Mouse (Mus musculus) hindbrain, postnatal 0 days (tissue): ENCODE data around the gene Cul3. TPM values are rescaled to one million over a fixed set of nuclear protein-coding genes. Genes with fewer than 3 reads are reported as not detected.

ENCODE experiments used
- ATAC-seq: fragments of 200-750 bp; cut with Nextera tagmentation; 2 replicates; pipeline ENCODE4 v1.8.0; 2017; ENCODE audit warnings: mild to moderate bottlenecking, moderate TSS enrichment, moderate library complexity
- DNase-seq: peaks from one replicate; pipeline ENCODE4 v3.0.0-alpha.2; 2015; ENCODE audit warnings: low spot score
- H3K27ac ChIP-seq: fragments of 300-500 bp; sonication (generic); 2 replicates; pipeline ENCODE4 v1.5.1; 2014; ENCODE audit warnings: mild to moderate bottlenecking
- H3K27me3 ChIP-seq: fragments of 300-500 bp; sonication (generic); 2 replicates; pipeline ENCODE4 v1.6.1; 2014; ENCODE audit warnings: low read length, mixed read lengths; ENCODE audit not compliant: insufficient read depth
- H3K36me3 ChIP-seq: fragments of 300-500 bp; sonication (generic); 2 replicates; pipeline ENCODE4 v1.6.1; 2014; ENCODE audit warnings: low read length, mixed read lengths; ENCODE audit not compliant: insufficient read depth
- H3K4me1 ChIP-seq: fragments of 300-500 bp; sonication (generic); 2 replicates; pipeline ENCODE4 v1.6.1; 2014; ENCODE audit warnings: antibody characterized with exemption, low read length, mixed read lengths; ENCODE audit not compliant: insufficient read depth
- H3K4me2 ChIP-seq: fragments of 300-500 bp; sonication (generic); 2 replicates; pipeline ENCODE4 v1.6.1; 2014; ENCODE audit warnings: low read depth, mild to moderate bottlenecking, low read length, moderate library complexity, mixed read lengths
- H3K4me3 ChIP-seq: fragments of 300-500 bp; sonication (generic); 2 replicates; pipeline ENCODE4 v1.5.1; 2014; ENCODE audit warnings: low read length
- H3K9ac ChIP-seq: fragments of 300-500 bp; sonication (generic); replicated peaks from 2 replicates; pipeline ENCODE4 v1.6.1; 2014; ENCODE audit warnings: mild to moderate bottlenecking, low read length, moderate library complexity, mixed read lengths
- H3K9me3 ChIP-seq: fragments of 300-500 bp; sonication (generic); 2 replicates; pipeline ENCODE4 v1.6.1; 2016; ENCODE audit warnings: low read length, mixed read lengths
- CTCF ChIP-seq: IDR thresholded peaks from 2 replicates; pipeline ENCODE4 v1.5.1; 2016; ENCODE audit warnings: antibody characterized with exemption, control low read depth, low read depth
- WGBS: fragments of 180-500 bp; shearing (Covaris S2); extraction: QIAGEN DNeasy Blood & Tissue Kit; methylation state at CpG from one replicate; pipeline ENCODE4 v1.1.7; 2014; 5-methylcytosine and 5-hydroxymethylcytosine counted together
- polyA plus RNA-seq: library from polyadenylated mRNA; unstranded; fragments of >200 nt; fragmentation: Nextera tagmentation; extraction: Ambion mirVana; gene quantifications from 2 replicates; pipeline ENCODE4 v1.2.1, GENCODE M21; 2015
- total RNA-seq: library from RNA; depleted of rRNA; stranded (reverse); fragments of >200 nt; gene quantifications from 2 replicates; pipeline ENCODE4 v1.2.3, GENCODE M21; 2014

Gene Cul3
- total and polyA plus RNA-seq, 2 experiments from 2014 or later = 33.1 to 47.6 TPM

DNA sequence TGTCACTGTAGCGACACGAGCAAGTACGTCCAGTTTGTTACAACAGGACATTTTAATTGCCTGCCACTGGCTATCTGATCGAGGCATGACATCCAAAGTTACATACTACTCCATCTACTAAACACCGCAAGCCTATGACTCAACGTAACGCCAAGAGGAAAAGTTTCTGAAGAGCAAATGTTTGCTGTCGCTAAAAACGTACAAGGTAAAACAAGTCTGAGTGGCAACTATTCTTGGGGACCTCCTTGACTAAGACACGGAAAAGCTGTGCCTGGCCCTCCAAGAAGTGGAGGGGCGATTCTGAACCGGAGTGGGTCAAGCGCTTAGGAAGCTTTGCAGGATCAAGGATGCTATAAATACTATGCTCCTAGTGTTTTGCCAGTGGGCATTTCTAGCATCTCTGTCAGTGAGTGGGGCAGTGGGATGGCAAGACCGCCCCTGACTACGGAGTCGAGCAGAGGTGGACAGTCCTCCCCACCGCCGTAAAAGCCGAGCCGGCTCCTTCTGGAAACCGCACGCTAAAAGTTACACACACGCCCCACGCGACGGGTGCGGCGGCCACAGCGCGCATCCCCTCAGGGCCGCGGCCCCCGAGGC lies 757 bp downstream of the Cul3 start:
- H3K4me1 ChIP-seq = peaks cover 4% of the 10 kb centered on the region
- peak overlapping the region; percentile 79 for H3K4me2 ChIP-seq
- H3K36me3 ChIP-seq = no peaks in the 10 kb centered on the region
- DNase-seq = peak; percentile 47
- H3K9me3 ChIP-seq = no peaks in the 10 kb centered on the region
- H3K4me3 ChIP-seq = peak overlapping the region; percentile 82
- peak overlapping the region; percentile 99 for H3K27ac ChIP-seq
- ATAC-seq = peak; percentile 8; the same call in 1 of the 2 replicates
- peak overlapping the region; percentile 88 for H3K9ac ChIP-seq
- no peak for TF ChIP-seq CTCF
- WGBS = under 1% methylated on average over 27 of the region's 33 CpGs
- no peaks in the 10 kb centered on the region for H3K27me3 ChIP-seq

DNA sequence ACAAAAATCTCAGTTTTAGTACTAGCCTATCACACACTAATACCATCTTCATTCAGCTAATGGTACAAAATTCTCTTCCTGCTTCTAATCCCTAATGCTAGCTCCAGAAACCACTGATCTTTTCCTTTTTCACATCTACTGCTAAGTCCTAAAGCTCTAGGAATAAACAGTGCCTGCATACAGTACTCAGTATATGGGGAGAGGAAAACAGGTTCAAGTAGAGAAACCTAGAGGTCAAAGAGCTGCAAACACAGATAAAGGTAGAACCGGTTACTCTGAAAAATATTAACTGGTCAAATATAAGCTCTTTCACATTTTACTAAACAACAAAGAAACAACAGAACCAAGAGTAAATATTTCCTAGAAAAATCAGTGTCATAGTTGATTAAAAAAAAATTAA lies 1.9 kb downstream of the Cul3 start:
- no peaks in the 10 kb centered on the region for H3K27me3 ChIP-seq
- no peaks in the 10 kb centered on the region for H3K36me3 ChIP-seq
- H3K4me2 ChIP-seq = peak overlapping the region; percentile 79
- no peak for DNase-seq
- no peaks in the 10 kb centered on the region for H3K9me3 ChIP-seq
- WGBS = 39% methylated on average over 1 of the region's 1 CpGs
- H3K27ac ChIP-seq = no peak overlapping the region
- TF ChIP-seq CTCF = no peak
- ATAC-seq = no peak
- H3K9ac ChIP-seq = no peak overlapping the region
- peaks cover 8% of the 10 kb centered on the region for H3K4me1 ChIP-seq
- H3K4me3 ChIP-seq = peak overlapping the region; percentile 82

DNA sequence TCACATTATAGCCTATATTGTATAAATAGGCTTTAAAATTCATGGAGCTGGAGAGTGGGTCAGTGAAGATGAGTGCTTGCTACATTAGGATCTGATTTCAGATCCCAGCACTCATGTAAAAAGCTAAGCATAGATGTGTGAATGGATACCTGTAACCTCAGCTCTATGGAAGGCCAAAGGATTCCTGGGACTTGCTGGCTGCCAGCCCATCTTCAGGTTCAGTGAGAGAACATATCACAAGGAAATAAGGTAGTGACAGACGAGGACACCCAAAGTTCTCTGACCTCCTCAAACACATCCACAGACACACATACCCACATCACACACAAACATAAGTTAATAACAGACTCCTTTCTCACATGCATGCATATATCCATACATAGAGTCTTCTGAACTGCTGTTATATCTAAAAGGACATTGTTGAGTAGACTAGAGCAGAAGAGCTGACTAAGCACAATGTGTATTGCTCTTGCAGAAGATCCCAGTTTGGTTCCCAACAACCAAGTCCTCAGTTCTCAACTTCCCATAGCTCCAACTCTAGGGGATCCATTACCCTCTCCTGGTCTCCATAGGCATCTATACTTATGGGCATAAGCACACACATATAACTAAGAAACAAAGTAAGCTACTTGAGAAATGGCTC lies 4.4 kb downstream of the Cul3 start:
- Histone ChIP-seq H3K36me3 (no peaks in the 10 kb centered on the region), H3K27ac (no peak overlapping the region), H3K4me1 (peaks cover 11% of the 10 kb centered on the region), H3K27me3 (no peaks in the 10 kb centered on the region), H3K9me3 (no peaks in the 10 kb centered on the region), H3K4me3 (no peak overlapping the region), H3K9ac (no peak overlapping the region), H3K4me2 (no peak overlapping the region)
- ATAC-seq = no peak
- DNase-seq = no peak
- TF ChIP-seq CTCF = no peak
- WGBS = 88% methylated on average over 1 of the region's 1 CpGs

DNA sequence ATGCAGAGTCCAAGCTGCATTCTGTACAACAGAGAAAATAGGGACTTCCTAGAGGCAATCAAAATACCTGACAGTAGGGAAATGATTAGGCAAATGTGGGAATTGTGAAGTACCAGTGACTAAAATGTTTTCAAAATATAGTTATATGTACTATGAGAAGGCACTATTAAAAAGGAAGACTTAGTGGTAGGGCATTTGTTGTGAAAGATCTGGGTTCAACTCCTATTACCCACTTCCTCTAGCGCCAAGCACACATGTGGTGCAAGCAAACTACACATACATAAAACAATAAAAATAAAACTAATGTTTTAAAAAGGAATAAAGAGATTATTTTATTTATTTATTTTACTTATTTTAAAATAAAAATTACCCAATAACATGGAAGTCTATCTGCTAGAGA lies 5.2 kb downstream of the Cul3 start:
- Histone ChIP-seq H3K36me3 (no peaks in the 10 kb centered on the region), H3K9me3 (no peaks in the 10 kb centered on the region), H3K4me3 (no peak overlapping the region), H3K9ac (no peak overlapping the region), H3K27me3 (no peaks in the 10 kb centered on the region), H3K4me2 (no peak overlapping the region), H3K4me1 (peaks cover 11% of the 10 kb centered on the region), H3K27ac (no peak overlapping the region)
- 98% methylated on average over 1 of the region's 1 CpGs for WGBS
- ATAC-seq (no peak), DNase-seq (no peak)
- TF ChIP-seq CTCF = no peak

DNA sequence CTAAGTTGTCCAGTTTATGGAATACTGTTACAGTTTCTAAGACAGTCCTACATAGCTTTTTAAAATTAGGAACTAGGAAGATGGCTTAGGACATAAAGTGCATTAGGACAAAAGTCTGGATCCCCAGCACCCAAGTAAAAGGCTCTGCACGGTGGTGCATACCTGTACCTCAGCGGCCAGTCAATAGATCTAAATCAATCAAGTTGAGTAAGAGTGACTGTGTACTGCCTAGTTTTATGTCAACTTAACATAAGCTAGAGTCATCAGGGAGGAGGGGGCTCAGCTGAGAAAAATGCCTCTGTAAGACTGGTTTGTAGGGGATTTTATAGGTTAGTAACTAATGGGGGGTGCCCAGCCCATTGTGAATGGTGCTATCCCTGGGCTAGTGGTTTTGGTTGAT lies 9.3 kb downstream of the Cul3 start:
- Histone ChIP-seq H3K27me3 (no peaks in the 10 kb centered on the region), H3K4me3 (no peak overlapping the region), H3K27ac (no peak overlapping the region), H3K4me2 (no peak overlapping the region), H3K36me3 (no peaks in the 10 kb centered on the region), H3K9me3 (no peaks in the 10 kb centered on the region), H3K4me1 (peaks cover 7% of the 10 kb centered on the region; the same call in 1 of the 2 replicates), H3K9ac (no peak overlapping the region)
- no peak for DNase-seq
- no peak for TF ChIP-seq CTCF
- ATAC-seq = no peak
- WGBS = 84% methylated on average over 2 of the region's 2 CpGs

DNA sequence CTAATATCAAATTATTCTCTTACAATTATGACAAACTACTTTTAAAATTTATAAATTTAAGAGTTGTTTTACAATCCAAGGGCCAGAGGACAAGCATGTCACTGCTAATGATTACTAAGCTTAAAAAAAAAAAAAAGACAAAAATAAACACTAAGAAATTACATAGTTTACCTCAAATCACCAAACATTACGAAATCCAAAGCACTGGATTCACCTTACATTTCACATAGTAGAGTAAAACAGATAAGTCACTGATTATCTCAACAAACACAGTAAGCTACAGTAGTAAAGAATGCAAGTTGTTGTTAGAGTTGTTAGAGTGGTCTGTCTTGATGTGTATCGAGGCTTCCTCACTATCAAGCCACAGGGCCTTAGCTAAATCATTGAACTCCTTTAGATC lies 14.5 kb downstream of the Cul3 start:
- no peak for DNase-seq
- H3K9me3 ChIP-seq = no peaks in the 10 kb centered on the region
- no peak overlapping the region for H3K4me3 ChIP-seq
- no peak overlapping the region for H3K9ac ChIP-seq
- H3K36me3 ChIP-seq = no peaks in the 10 kb centered on the region
- no peaks in the 10 kb centered on the region for H3K27me3 ChIP-seq
- ATAC-seq = no peak
- H3K4me2 ChIP-seq = no peak overlapping the region
- no peak for TF ChIP-seq CTCF
- no peak overlapping the region for H3K27ac ChIP-seq
- H3K4me1 ChIP-seq = no peaks in the 10 kb centered on the region
- 88% methylated on average over 2 of the region's 2 CpGs for WGBS

DNA sequence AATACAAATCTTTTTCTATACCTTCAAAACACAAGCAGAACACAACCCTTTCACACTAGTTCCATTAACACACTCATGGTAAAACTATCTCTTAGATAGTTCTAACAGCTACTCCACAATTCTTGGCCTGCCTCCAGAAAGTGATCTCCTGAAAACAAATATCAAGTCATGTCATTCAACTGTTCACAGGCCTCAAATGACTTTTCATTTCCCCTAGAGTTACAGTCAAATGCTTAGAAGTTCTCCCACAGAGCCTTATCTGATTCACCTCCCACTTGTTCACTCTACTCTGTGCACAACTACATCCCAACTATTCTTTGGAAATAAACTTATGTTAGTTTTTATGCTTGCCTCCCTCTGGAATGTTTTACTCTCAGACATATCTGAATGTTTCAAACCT lies 15.9 kb downstream of the Cul3 start:
- Histone ChIP-seq H3K4me2 (no peak overlapping the region), H3K27ac (no peak overlapping the region), H3K9ac (no peak overlapping the region), H3K4me1 (no peaks in the 10 kb centered on the region), H3K4me3 (no peak overlapping the region), H3K9me3 (no peaks in the 10 kb centered on the region), H3K27me3 (no peaks in the 10 kb centered on the region), H3K36me3 (no peaks in the 10 kb centered on the region)
- DNase-seq = no peak
- TF ChIP-seq CTCF = no peak
- ATAC-seq = no peak
